Mouse (Mus musculus) G1E (cell line): Measurements from ENCODE around the gene Atp6v1b1.

Experiments used
- CTCF ChIP-seq: IDR thresholded peaks from 2 replicates; pipeline ENCODE4 v1.5.1; 2012; ENCODE audit warnings: low read depth, low read length, inconsistent platforms, mixed read lengths
- GATA1 ChIP-seq: IDR thresholded peaks from 2 replicates; pipeline ENCODE4 v1.6.1; 2012; ENCODE audit warnings: borderline replicate concordance, low read length, inconsistent platforms, mixed read lengths
- GATA2 ChIP-seq: IDR thresholded peaks from 2 replicates; pipeline ENCODE4 v1.6.1; 2012; ENCODE audit warnings: low read depth, low read length, inconsistent platforms, borderline replicate concordance
- TAL1 ChIP-seq: conservative IDR thresholded peaks from 2 replicates; pipeline ENCODE4 v1.6.1; 2012; ENCODE audit warnings: low read depth, low read length, inconsistent platforms, mixed read lengths

GRCm38 (mm10) chr6:83722526-83722925 lies 20.3 kb upstream of the Atp6v1b1 start:
- no peak for TF ChIP-seq CTCF
- TF ChIP-seq GATA2: no peak
- TF ChIP-seq GATA1: no peak
- no peak for TF ChIP-seq TAL1
